Mouse (Mus musculus) lung, postnatal 0 days (tissue): Measurements from ENCODE around the gene Zkscan1.

Experiments used
- CTCF ChIP-seq: IDR thresholded peaks from 2 replicates; pipeline ENCODE4 v1.5.1; 2016; ENCODE audit warnings: antibody characterized with exemption, mild to moderate bottlenecking
- EP300 ChIP-seq: IDR thresholded peaks from 2 replicates; pipeline ENCODE4 v1.6.1; 2016; ENCODE audit warnings: antibody characterized with exemption, mild to moderate bottlenecking, control low read depth

DNA sequence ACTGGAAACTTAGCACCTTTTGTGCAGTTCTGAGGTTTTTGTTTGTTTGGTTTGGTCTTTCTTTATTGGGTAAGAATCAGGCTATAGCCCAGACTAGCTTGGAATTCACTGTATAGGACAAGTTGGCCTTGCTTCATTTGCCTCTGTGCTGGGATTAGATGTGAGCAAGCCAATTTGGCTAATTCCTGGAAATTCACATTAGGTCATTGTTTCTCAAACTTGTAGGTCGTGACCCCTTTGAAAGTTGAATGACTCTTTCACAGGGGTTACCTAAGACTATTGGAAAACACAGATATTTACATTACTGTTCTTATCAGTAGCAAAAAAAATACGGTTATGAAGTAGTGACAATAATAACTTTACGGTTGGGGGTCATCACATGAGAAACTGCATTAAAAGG, 69.5 kb downstream of the Zkscan1 start:
- no peak for TF ChIP-seq CTCF
- no peak for TF ChIP-seq EP300
